Mouse (Mus musculus) bone marrow, adult 2 months (tissue): ENCODE data around the gene Nr1h5.

Source experiments
- CTCF ChIP-seq: fragments of 200-500 bp; IDR thresholded peaks from 2 replicates; pipeline ENCODE4 v1.5.1; 2011; ENCODE audit warnings: low read length, control low read depth; ENCODE audit not compliant: control insufficient read depth, insufficient read depth
- POLR2A ChIP-seq: fragments of 200-500 bp; IDR thresholded peaks from 2 replicates; pipeline ENCODE4 v1.6.1; 2011; ENCODE audit warnings: low read depth, mild to moderate bottlenecking, control low read depth, low read length, borderline replicate concordance; ENCODE audit not compliant: control insufficient read depth

- no peak for TF ChIP-seq CTCF
- no peak for TF ChIP-seq POLR2A
Measured at GRCm38 (mm10) chr3:103001595-103001994, 37.7 kb upstream of the Nr1h5 start.
